Mouse (Mus musculus): ENCODE measurements around the gene Otx2. TPM values are rescaled to one million over a fixed set of nuclear protein-coding genes. Genes with fewer than 3 reads are reported as not detected.

Gene Otx2
- total RNA-seq, 2 experiments from 2014 or later: 0.32 to 0.97 TPM

GRCm38 (mm10) chr14:48655792-48656550, 17.6 kb downstream of the Otx2 start:
- H3K4me3 ChIP-seq: no peak overlapping the region
- no peak for TF ChIP-seq CTCF (conservative IDR thresholded peaks at IDR 0.05)
- no peak overlapping the region for H3K27ac ChIP-seq
- no peak for DNase-seq (ENCODE audit: low spot score in 2 of 2)

GRCm38 (mm10) chr14:48655073-48655791, 18.4 kb downstream of the Otx2 start:
- no peak for TF ChIP-seq CTCF (conservative IDR thresholded peaks at IDR 0.05)
- no peak overlapping the region for H3K27ac ChIP-seq
- H3K4me3 ChIP-seq: no peak overlapping the region
- DNase-seq (ENCODE audit: low spot score in 2 of 2): no peak

GRCm38 (mm10) chr14:48654551-48655072, 19.0 kb downstream of the Otx2 start:
- no peak for TF ChIP-seq CTCF (conservative IDR thresholded peaks at IDR 0.05)
- H3K4me3 ChIP-seq: no peak overlapping the region
- DNase-seq (ENCODE audit: low spot score in 2 of 2): no peak
- no peak overlapping the region for H3K27ac ChIP-seq

GRCm38 (mm10) chr14:48653676-48654510, 19.7 kb downstream of the Otx2 start:
- DNase-seq (ENCODE audit: low spot score in 2 of 2): no peak
- Histone ChIP-seq H3K4me3 (no peak overlapping the region), H3K27ac (no peak overlapping the region)
- no peak for TF ChIP-seq CTCF (conservative IDR thresholded peaks at IDR 0.05)

- no peak for DNase-seq (ENCODE audit: low spot score in 2 of 2)
- Histone ChIP-seq H3K4me3 (no peak overlapping the region), H3K27ac (no peak overlapping the region)
- TF ChIP-seq CTCF (conservative IDR thresholded peaks at IDR 0.05): no peak
Observed at GRCm38 (mm10) chr14:48653081-48653480, 20.5 kb downstream of the Otx2 start.

- no peak for DNase-seq (ENCODE audit: low spot score in 2 of 2)
- no peak for TF ChIP-seq CTCF (conservative IDR thresholded peaks at IDR 0.05)
- no peak overlapping the region for H3K27ac ChIP-seq
- no peak overlapping the region for H3K4me3 ChIP-seq
Observed at GRCm38 (mm10) chr14:48652256-48652655, 21.4 kb downstream of the Otx2 start.

- Histone ChIP-seq H3K4me3 (no peak overlapping the region), H3K27ac (no peak overlapping the region)
- no peak for TF ChIP-seq CTCF (conservative IDR thresholded peaks at IDR 0.05)
- DNase-seq (ENCODE audit: low spot score in 2 of 2): no peak
Observed at GRCm38 (mm10) chr14:48651471-48652211, 22.0 kb downstream of the Otx2 start.

- no peak overlapping the region for H3K4me3 ChIP-seq
- no peak overlapping the region for H3K27ac ChIP-seq
- DNase-seq (ENCODE audit: low spot score in 2 of 2): no peak
- TF ChIP-seq CTCF (conservative IDR thresholded peaks at IDR 0.05): no peak
Observed at GRCm38 (mm10) chr14:48641462-48642395, 31.9 kb downstream of the Otx2 start.

- H3K4me3 ChIP-seq: no peak overlapping the region
- no peak for DNase-seq (ENCODE audit: low spot score in 2 of 2)
- no peak for TF ChIP-seq CTCF (conservative IDR thresholded peaks at IDR 0.05)
Observed at GRCm38 (mm10) chr14:48633141-48633540, 40.5 kb downstream of the Otx2 start.

GRCm38 (mm10) chr14:48632335-48632734, 41.3 kb downstream of the Otx2 start:
- Histone ChIP-seq H3K4me3 (no peak overlapping the region), H3K27ac (no peak overlapping the region)
- no peak for DNase-seq (ENCODE audit: low spot score in 2 of 2)
- no peak for TF ChIP-seq CTCF (conservative IDR thresholded peaks at IDR 0.05)

More at GRCm38 (mm10) chr14:48633141-48633540, 40.5 kb downstream of the Otx2 start:
- H3K27ac ChIP-seq: no peak overlapping the region

GRCm38 (mm10) chr14:48631486-48631885, 42.1 kb downstream of the Otx2 start:
- Histone ChIP-seq H3K27ac (no peak overlapping the region), H3K4me3 (no peak overlapping the region)
- DNase-seq (ENCODE audit: low spot score in 2 of 2): no peak
- no peak for TF ChIP-seq CTCF (conservative IDR thresholded peaks at IDR 0.05)

All from layer of hippocampus, adult 2 months (tissue).